Mouse (Mus musculus) retina, adult 2 months (tissue): ENCODE measurements around the gene Fcrl6.

Experiments used
- DNase-seq: peaks from one replicate; pipeline ENCODE4 v3.0.0-alpha.2; 2012; ENCODE audit warnings: low read depth, low spot score

Fcrl6 gene

DNA sequence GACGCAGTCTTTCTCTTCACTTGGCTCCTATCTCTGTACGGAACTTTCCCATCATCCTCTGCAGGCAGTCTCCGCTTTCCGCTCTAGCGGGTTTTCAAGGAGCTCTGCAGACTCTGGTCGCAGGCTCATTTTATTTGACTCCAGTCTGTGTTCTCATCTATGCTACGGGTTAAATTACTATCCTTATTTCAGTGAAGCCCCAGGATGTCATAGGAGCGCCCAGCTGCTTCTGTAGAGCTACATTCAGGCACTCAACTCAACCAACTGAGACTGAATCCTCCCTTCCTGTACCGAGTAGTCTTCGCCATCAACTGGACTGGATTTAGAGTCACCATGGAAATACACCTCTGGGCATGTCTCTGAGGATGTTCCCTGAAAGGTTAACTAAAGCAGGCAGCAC is 12.3 kb upstream of the Fcrl6 start:
- DNase-seq = no peak

DNA sequence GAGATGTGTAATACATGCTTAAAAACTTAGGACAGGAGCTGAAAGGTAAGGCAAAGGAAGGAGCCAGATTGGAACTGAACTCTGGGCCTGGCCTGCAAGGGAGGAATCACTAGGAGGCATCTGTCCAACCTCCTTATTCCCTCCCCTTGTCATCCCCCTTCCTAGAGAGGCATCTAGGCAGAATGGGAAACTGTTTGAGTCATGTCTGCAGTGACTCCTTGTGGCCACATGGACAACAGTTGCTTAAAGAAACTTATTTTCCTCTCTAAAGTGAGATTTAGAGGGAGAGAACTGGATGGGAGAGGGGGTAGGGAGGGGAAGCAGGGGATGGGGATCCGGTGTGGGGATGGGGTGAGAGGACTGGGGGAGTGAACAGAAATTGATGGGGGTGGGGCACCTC is 10.4 kb upstream of the Fcrl6 start:
- no peak for DNase-seq

DNA sequence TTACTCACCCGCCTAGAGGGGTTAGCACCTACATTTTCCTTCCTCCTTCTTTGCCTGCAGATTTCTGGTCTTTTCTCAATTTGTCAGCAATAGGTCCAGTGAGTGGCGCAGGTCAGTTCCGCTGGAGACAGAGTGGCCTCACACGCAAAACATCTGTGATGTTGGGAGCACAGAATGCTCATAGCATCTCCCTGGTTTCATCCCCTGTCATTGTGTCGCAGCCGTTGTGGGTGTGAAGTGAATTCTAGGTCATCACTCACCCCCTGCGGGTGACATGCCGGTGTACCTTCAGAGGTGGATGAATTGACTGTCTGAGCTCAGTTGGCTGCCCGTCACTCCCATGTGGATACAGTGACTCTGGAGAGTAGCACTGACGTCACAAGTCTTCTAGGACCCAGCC is 9.0 kb upstream of the Fcrl6 start:
- DNase-seq = no peak

DNA sequence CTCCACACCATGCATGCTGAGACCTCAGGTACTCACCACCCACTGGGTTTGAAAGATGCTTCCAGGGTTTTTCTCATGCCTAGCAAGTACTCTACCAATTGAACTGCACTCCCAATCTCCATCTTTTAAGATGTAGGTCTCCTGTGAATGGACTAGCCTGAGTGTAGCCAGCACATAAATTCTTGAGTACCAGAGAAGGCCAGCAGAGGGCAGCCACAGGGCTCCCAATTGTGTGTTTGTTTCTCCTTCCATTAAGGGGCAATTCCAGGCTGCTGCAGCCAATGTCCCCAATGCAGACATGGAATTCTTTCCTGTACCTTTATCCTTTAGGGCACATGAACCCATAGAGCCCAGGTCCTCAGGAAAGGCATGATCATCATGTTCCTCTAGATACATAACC is 7.9 kb downstream of the Fcrl6 start:
- DNase-seq = no peak

DNA sequence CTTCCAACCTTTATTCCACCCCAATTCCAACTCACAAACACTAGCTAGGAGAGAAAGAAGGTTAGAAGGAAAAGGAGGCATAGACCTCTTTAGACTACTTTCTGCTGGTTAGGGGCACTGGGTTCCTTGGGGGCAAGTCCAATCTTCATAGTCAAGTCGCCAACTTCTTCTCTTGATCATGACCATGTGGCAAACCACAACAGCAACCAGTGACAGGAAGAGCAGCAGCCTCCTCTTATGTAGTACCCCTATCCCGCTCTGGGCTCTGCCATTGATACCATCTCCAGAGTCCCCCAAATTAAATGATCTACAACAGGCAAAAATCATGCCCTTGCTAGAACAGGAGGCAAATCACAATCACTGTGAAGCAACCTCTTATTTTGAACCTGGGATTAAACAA is 8.4 kb downstream of the Fcrl6 start:
- DNase-seq = no peak

DNA sequence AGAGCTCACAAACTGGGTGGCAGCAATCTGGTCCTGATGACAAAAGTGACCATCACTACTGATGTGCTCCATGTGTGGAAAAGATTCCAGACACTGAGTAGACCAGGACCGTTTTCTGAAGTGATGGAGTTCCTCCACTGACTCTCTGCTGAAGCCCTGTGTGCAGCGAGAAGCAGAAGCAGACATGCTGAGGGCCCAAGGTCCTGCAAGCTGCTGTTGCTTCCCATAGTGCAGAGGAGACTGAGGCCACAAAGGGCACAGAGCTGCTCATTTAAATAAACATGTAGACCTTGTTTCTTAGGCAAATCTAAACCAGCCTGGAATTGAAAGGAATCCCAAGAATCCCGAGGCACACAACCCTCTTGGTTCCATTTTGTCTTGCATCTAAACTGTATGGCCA is 9.0 kb downstream of the Fcrl6 start:
- no peak for DNase-seq

DNA sequence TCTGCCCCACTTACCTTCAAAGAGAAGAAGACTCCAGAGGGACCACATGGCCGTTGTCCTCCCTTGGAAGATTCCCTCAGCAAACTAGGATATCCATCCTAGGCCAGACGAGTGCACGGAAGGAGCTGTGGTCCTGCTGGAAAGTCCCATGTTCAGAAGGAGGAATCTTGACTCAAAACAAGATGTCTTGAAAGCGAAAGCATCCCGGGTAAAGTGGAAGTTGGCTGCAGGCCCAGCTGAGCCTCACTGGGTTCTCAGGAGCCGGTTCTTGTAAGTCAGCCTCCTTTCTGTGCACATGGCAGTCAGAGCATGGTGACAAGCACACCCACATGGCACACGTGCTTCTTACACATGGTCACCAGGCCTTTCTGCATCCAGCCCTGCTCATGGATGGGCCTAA is 12.0 kb downstream of the Fcrl6 start, which contains the start of gene Slamf8:
Gene Slamf8, minus strand, starts transcription at position 184 of the 400 bp plus-strand sequence.
- no peak for DNase-seq

DNA sequence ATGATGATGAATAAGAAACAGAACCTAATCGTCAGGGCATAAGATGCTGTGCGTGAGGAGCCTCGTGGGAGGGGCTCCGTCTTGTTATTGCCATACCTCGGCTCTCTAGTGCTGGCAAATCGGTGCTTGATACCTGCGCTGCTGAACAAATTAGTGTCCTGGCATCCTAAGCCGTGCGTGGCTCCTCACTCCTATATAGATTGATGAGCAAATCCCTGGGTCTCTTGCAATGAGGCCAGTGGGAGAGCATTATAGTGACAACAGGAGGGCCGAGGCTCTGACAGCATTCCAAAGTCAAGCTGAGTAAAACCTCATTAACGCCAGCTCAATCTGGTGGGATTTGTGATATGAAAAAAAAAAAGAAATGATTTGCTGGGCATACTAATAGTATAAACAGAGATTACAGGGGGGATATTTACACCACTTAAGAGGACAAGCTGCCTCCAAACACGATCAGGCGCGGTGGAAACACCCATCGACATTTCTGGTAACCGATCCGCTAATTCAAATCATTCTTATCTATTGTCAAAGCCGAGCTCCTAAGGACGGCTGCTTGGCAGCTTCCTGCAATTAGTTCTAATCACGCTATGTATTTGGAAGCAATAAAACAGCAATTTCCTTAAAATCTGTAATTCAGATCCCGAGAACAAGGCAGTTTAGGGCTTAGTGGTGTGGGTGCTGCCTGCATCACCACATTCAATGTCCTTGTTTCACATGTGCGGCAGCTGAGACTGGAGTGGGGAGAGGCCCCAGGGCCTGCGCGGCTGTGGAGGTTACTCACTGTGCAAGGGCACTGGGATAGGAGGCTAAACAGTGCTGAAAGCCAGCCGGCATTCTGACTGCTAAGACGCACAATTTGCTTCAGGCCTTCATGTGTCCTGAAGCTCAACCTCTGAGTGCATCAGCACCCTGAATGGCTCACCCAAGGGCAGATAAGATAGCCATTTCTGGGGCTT is 16.5 kb downstream of the Fcrl6 start:
- no peak for DNase-seq

DNA sequence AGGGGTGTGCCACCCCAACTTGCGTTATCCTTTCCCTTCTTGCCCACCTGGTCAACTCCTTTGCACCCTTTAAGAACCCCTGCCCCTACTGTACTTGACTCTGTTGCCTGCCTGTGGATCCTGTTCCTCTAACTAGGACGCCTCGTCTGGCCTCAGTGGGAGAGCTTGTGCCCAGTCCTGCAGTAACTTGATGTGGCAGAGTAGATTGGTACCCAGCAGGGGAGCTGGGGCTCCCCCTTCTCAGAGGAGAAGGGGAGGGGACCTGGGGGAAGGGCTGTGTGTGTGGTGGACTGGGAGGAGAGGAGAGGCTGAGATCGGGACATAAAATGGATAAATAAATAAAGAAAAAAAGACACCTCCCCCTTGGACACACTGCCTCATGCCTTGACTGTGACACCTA is 17.3 kb downstream of the Fcrl6 start:
- DNase-seq = no peak

DNA sequence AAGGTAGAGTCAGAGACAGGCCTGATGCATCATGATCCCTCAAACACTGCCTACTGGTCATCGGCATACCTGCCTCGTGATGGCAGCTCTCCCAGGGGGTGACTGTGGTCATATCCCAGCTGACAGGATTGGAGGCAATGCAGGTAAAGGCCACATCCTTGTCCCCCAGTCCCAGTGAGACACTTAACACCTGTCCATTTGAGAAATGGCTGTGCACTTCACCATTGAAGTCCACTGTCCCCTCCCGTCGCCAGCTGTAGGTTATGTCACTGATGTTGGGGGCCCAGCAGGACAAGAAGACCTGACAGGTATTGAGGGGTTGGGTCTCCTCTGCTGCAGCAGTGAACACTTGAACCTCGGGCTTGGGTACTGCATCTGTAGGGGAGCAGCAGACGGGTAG is 18.1 kb downstream of the Fcrl6 start:
- DNase-seq = no peak

DNA sequence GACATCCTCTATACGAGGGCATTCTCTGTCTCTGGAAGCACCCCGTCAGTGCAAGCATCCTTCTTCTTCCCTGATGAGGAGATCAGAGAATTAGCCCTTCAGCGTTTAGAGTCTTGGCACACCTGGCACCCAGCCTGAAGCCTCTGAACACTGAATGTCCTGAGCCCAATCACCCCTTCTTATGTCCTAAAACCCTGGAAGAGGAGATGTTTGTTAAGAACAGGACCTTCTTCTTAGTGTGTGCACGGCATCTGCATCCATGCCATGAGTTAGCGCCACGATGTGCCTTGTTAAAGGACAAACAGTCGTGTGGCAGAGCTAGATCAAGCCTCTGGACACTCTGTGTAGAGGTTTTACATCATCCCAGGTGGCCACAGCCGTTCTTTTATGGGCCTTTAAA is 19.9 kb downstream of the Fcrl6 start:
- no peak for DNase-seq

DNA sequence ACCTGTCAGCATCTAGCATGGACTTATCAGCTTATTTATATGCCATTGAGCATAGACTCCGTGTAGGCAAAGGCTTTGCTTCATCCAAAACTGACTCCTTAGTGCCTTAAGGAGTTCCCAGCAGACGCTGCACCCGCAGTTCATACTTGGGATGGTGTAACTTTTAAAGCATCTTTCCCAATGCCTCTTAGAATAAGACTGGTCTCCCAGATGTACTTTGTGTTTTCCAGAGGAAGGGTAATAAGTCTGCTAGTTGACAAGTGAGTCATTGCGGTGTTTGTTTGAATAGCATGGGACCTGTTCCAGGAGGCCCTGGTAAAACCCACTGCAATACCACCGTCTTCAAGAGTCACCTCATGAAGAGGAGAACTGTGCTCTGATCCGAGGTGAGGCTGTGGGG is 22.2 kb downstream of the Fcrl6 start:
- no peak for DNase-seq

DNA sequence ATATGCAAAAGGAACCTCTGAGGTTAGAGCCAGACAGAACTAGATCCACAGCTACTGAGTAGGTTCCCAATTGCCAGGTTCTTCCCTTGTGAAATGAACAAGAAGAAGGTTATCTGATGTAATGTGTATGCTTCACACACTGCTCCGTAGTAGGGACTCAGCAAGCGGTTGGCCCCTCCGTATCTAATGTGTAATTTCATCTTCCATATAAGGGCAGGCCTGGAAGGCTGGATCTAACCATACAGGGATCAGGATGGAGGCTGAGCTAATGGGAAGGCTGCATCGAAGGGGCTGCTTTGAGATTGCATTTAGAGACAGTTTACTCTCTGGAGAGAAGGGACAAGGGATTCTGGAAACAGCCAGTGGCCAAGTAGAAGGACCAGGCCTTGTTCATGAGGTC is 34.6 kb downstream of the Fcrl6 start:
- DNase-seq = no peak

DNA sequence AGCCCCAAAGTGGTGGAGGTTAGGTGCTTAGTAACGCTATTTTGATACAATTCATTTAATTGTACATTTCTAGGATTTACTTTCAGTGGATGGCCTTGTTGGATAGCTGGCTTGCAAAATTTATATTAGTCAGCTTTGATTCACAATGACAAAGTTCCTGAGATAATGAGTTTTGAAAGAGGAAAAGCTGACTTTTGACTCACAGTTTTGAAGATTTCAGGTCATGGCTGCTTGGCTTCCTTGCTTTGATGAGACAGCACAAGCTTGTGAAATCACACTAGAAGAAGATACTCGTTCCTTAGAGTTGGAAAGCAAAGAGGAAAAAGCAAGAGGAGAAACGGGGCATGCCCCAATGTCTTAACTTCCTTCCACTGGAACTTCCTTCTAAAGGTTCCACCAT is 36.2 kb downstream of the Fcrl6 start:
- no peak for DNase-seq

DNA sequence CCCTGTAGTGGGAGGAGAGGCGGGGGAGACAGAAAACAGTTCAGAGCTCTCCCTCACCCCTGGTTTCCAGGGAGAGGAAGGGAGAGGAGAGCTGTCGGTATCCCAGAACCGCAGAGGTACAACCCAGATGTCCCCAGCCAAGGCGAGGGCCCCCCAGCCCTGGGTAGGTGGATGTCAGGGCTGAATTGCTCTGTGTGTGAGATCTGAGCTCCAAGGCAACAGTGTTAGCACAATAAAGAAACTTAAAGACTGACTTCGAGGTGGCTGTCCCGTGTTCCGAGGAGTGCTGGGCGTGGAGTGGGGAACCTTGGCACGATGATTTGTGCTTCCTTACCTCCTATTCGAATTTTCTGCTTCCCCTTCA is 38.9 kb downstream of the Fcrl6 start:
- no peak for DNase-seq

DNA sequence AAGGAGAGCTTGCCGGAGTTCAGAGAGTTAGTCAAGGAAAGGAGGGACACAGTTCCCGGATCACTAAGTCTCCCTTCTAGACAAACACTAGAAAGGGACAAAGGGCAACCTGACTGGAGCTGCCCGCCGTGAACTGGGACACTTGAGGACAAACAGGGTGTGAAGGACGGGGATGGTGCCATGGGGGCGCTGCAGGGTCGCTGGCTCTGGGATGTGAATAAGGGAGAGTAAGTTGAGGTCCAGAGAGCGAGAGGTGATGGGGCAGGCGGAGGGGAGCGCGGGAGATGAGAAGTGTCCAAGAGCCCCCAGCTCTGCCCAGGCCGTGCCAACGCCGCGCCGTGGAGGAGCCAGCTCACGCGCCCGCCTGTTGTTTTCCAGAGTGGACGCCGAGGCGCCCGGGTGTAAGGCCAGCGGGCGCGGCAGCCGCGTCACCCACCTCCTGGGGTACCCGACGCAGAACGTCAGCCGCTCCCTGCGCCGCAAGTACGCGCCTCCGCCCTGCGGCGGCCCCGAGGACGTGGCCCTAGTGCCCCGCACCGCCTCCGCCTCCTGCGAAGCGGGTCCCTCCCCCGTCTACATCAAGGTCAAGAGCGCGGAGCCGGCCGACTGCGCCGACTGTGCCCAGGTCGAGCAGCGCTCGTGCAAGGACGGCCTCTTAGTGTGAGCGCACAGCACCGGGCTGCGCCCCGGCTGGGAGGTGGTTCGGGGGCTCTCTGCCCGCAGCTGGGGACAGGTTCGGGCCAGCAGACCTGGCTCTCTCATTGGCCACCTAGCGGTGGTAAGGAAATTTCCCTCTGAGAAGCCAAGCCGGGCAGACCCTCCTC is 39.5 kb downstream of the Fcrl6 start:
- no peak for DNase-seq

DNA sequence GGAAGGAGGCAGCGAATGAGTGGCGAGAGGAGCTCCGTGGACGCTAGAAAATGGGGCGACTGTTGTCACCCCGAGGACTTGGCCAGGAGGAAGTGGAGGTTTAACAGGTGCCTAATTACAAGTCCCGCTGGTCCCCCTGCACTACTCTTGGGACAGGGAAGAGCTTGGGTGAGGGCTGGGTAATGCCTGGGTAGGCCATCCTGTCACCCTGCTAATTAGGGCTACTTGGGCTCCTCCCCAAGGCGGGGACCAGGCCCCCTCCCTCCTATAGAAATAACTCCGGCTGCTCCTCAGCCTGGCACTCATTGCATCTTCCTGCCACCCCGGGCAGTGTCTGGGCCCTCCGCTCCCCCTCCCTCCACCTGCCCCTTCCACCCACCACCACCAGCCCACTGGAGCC is 46.7 kb downstream of the Fcrl6 start, which contains the start of gene Vsig8:
Gene Vsig8, plus strand, starts transcription at position 301 of the 400 bp plus-strand sequence.
- DNase-seq = no peak

DNA sequence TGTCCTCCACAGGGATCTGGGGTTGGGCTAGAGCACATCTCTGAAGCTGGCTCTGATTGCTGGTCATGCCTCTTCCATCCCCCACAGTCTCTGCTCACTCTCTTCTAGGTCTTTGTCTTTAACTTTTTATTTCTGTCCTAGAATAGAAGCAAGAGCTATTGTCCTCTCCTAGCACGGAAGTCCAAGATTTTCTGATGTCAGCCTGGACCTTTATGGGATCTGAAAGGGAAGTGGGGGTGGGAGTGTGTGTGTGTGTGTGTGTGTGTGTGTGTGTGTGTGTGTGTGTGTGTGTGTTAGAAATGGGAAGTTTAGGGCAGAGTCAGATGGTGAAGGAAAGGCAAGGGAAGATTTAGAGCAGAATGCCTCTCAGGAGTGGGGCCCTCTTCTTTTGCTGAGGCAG is 49.7 kb downstream of the Fcrl6 start:
- DNase-seq = no peak

DNA sequence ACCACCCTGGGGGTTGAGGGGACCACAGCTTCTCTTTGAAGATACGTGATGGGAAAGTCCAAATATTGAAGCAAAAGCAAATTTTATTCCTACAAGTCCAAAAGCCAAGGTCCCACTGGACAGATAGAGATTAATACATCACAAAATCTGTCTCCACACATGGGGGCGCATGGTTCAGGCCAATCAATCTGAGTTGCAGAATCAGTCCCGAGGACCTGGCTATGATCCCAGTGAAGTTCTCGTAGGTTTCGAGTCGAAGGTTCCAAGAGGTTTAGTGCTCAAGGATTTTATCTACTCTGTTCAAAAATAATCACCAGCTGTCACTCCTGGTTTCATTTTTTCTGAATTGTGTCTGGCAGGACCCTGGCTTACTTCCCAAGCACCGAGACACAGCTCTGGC is 51.3 kb downstream of the Fcrl6 start:
- no peak for DNase-seq

DNA sequence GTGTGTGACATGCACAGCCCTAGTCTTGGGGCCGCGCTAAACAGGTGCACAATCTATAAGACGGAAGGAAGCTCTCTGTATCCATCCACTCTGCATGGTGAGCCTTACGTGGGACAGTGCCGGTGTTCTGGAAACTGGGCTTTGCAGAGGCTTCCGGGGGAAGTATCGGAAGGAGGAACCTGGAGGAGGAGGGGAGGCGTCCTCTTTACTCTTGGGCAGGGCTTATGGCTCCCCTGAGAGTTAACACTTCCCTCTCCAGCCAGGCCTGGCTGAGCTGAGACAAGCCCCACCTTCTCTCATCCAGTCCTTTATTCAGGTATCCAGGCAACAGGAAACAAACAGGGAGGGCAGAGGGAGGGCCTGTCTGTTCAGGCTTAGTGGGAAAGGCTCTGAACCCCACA is 51.8 kb downstream of the Fcrl6 start:
- DNase-seq = no peak

DNA sequence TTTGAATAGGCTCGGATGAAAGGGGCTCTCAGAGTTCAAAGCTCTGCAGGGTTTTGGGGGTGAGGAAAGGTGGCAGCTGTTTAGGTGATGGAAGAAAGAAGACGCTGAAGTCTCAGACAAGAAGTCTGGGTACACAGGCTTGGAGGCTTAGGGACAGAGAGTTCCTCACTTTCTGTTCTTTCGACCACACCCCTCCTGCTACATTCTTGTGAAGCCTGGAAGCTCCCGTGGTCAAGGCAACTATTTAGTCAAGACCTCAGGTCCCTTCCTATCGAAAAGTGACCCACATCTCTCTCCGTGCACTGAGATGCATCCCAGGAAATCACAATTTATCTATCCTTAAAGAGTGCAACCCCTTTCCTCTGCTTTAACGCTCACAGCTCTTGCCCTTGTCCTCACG is 52.6 kb downstream of the Fcrl6 start:
- no peak for DNase-seq

DNA sequence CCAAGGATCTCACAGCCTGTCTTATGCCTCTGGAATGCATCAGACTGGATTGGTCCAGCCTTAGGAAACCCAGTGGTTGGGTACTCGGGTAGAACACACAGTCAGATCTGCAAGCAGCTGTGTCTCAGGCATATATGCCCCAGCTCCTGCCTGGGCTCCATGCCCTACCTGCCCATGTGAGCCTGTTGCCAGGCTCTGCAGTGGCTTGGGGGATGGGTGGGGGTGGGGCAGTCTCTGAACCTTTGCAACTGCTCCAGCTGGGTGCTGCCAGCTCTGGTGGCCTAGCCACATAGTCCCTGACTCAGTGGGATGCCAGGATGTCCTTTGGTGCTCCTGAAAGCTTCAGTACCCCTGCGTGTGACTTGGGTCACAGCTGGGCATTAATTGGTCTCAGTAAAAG is 53.0 kb downstream of the Fcrl6 start:
- DNase-seq = no peak

DNA sequence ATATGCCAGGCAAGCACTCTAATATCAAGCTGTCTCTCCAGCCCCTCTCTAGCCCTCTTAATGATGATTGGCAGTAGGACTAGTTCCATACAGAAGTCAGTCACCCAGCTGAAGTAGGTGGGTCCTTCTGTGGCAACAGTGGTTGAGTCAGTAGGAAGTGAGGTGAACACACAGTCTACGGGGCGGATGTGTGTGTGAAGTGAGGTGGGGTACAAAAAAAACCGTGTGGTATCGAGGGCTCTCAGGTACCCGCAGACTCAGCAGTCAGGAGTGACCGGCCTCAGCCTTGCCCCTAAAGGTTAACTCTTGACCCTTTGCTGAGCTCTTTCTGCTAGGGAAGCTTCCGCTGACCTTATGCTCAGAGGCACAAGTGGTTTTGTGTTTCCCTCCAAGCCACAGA is 53.9 kb downstream of the Fcrl6 start:
- no peak for DNase-seq
